Mouse (Mus musculus) embryo, embryonic 11 days (tissue): Measurements from ENCODE around the gene Slc2a9.

Experiments used
- DNase-seq: peaks from one replicate; pipeline ENCODE4 v3.0.0-alpha.2; 2015

Slc2a9 gene

GRCm38 (mm10) chr5:38461261-38461660 lies 41.7 kb downstream of the Slc2a9 start:
- no peak for DNase-seq

- DNase-seq = no peak
Measured at GRCm38 (mm10) chr5:38450936-38451335, 52.0 kb downstream of the Slc2a9 start.

GRCm38 (mm10) chr5:38449607-38450006 lies 53.3 kb downstream of the Slc2a9 start:
- DNase-seq = no peak

- DNase-seq = no peak
Measured at GRCm38 (mm10) chr5:38448121-38448520, 54.8 kb downstream of the Slc2a9 start.

- no peak for DNase-seq
Measured at GRCm38 (mm10) chr5:38446316-38446975, 56.5 kb downstream of the Slc2a9 start.

DNA sequence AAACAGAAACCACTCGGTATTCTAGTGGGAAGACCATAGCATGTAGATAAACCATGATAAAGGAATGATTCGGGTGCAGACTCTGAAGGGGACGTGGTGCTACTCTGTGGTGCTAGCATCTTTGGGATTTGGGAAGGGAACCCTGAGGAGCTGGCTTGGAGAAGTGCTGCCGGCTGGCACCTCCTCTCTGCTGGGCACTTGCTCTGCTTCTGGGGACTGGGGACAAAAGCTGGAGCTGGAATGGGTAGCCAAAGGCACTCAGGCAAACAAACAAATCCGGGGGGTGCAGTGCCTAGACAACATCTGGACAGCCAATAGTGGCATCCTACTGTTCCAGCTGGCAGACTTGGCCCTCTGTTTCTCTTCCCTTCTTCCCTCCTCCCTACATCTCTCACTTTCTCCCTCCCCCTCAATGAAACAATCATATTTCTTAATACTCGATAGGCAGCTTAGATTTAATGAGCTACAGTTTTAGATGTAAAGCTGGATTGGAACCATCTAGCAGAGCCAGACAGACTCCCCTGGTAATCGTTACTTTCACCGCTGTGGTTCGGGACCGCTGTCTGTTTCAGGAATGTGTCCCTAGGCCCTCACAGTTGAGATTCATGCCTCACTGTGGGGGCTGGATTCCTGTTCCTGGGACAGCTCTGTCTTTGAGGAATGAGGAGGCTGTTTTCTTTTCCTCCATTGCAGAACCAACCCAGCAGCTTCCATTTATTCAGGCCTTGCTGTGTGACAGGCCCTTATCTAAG lies 61.7 kb downstream of the Slc2a9 start:
- DNase-seq = no peak

GRCm38 (mm10) chr5:38440252-38441005 lies 62.5 kb downstream of the Slc2a9 start:
- no peak for DNase-seq

DNA sequence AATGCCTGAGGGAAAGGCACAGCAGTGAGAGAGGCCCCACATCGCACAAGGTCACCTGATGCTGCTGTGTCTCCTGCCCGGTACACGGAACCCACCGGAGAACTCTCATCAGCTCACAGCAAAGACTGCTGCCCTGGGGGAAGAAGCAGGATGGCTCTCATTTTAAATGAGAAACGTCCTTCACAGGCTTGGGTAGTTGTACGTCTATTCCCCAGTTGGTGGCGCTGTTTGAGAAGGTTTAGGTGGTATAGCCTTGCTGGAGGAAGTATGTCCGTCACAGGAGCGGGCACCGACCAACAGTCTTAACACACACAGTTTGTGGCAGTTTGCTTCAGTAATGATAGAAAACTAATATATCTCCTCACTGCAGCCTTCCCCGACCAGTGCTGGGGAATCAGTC lies 66.3 kb downstream of the Slc2a9 start:
- DNase-seq = no peak

DNA sequence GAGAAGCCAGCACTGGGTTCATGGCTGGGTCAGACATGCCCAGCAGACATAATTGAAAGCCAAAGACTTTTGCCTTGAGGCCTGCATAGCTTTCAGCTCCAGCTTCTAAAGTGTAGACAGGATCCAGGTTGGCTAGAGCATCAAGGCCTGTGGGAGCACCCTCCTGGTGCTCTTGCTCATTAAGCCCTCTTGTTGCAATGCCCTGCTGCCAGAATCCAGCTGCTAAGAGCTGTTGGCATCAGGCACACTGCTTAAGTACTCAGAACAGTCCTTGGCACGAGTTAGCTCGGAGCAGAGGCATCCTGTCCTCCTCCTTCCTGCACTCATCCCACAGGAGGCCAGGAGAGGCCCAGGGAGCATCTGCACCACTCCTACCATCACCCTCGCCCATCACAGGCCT lies 68.1 kb downstream of the Slc2a9 start:
- no peak for DNase-seq

DNA sequence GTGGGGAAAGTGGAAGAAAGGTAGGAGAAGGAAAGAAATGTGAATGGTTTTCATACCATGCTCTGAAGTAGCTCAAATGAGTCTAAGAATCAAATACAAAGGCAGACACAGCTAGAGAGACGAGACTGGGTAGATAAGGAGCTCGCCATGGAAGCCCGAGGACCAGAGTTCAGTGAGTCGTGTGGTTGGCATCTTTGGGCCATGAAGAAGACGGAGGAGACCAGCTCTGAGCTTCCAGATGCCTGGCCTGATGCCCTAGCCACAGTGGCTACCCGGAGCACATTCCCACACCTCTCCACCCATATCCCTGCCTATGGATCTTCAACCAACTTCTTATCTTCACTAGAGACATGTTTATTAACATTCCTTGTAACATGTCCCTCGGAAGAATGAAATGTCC lies 71.7 kb downstream of the Slc2a9 start:
- no peak for DNase-seq

- no peak for DNase-seq
Measured at GRCm38 (mm10) chr5:38429106-38429505, 73.8 kb downstream of the Slc2a9 start.

DNA sequence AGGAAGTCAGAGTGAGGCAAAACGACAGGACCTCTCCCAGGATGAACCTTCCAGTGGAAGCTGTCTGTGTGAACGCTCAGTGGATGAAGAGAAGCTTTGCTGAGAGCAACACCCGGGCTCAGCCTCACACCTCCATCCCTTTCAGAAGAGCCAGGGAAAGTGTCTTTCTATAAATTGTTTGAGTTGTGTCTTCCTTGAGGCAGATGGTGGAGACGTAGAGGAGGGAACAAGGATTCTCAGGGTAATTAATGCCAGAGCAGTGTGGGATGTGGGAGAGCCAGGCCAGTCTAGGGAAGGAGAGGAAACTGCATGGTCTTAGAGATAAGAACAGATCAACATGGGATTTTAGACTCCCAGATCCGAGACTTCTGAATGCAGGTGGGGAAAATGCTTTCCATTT lies 75.2 kb downstream of the Slc2a9 start:
- no peak for DNase-seq

DNA sequence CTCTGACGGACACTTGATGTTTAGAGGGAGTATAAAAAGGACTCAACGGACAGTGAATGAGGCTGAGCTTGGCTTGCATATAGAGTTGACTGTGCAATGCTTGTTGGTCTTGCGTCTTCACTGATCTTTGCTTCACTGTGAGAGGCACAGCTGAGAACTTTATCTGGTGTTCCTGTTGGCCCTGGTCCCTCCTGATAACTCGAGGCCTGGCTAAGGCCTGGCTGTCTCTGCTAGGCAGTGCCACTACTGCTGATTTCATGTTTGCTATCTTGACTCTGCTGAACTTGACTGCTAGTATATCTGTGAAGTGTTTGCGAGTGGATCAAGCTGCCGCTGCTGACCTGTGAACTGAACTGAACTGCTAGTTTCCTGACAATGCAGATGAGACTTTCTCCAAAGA lies 77.4 kb downstream of the Slc2a9 start:
- DNase-seq = no peak

DNA sequence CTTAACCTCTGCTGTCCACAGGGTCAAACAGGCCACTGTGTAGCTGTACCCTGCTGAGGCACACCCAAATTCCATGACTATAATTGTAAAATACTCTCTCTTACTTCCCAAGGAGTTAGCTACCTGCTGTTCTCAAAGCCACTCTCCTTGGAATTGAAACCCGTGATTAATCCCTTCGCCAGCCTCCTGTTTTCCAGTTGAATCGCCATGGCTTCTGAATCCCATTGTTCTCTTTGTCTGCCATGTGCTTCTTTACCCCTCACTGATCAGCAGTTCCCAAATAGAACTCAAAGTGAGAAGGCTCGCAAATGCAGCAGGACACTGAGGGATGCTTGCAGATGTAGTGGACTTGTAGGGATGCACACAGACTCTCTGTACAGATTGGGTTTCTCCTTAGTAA lies 80.5 kb downstream of the Slc2a9 start:
- peak; percentile 27 for DNase-seq

GRCm38 (mm10) chr5:38418799-38419198 lies 84.1 kb downstream of the Slc2a9 start:
- no peak for DNase-seq

- no peak for DNase-seq
Measured at GRCm38 (mm10) chr5:38403612-38404011, 99.3 kb downstream of the Slc2a9 start.

- no peak for DNase-seq
Measured at GRCm38 (mm10) chr5:38402288-38402687, 100.7 kb downstream of the Slc2a9 start.

DNA sequence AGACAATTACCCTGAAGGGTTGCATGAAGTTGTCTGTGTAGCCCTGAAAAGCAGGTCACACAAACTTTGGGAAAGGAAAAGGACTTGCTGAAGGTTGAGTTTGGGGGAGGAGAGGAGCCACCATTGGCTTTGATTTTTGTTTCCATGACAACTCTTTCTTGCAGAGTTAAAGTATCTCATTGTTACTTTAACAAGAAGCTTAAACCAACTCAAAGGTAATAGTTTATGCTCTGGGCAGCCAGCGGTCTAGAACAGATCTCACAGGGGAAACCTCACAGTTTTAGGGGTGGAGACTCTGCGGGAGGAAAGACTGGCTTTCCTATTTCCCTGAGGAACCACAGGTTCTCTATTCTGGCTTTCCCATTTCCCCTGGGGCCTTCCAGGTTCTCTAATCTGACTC lies 114.1 kb downstream of the Slc2a9 start:
- no peak for DNase-seq

DNA sequence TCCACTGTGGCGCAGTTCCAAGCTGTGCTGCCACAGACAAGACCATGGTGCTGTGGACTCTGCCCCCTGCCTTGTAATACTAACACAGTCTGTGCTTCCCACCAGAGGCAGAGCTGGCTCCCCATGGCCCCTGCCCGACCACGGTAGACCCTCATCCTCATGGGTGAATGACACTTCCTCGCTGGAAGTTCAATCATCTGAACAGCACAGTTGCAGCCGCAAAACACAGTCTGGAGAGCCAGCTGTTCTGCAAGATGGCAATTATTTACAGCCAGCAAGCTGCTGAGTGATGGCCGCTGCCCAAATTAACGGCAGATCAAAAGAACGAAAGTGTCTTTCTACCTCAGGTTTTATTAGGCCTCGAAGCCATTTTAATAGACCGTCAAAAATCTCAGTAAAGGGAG lies 114.5 kb downstream of the Slc2a9 start:
- DNase-seq = peak; percentile 44

GRCm38 (mm10) chr5:38379970-38380369 lies 123.0 kb downstream of the Slc2a9 start:
- no peak for DNase-seq

DNA sequence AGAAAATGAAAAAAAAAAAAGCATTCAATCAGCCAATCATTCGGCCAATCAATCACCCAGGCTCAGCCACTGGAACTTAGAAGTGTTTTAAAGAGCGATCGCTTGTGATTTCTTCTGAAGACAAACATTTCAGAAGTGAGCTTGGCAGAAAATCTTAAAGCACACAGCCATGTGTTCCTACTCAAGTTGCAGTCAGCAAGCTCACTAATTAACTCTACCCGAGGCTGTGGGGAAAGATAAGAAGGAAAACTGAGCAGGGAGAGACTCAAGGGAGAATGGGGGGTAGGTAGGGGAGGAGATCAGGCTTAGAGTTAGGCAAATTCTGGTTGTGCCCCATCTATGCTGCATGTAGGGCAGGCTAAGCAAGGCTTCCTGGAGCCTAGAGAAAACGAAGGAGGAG lies 130.6 kb downstream of the Slc2a9 start:
- DNase-seq = no peak

DNA sequence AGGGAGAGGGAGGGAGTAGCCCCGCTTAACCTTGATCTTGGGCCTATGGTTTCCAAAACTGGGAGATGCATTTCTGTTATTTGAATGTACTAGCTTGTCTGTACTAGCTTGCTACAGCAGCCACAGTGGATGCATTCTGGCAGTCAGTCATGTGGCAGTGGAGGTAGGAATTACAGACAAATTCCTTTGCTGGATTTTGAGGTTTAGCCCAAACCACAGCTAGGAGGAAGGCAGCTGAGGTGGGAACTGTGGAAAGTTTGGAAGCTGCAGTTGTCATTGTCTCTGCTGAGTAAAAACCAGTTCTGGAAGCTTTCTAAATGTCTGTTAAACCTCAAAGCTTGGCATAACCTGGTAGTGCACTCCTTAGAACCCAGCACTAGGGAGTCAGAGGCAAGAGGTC lies 131.6 kb downstream of the Slc2a9 start:
- DNase-seq = no peak

DNA sequence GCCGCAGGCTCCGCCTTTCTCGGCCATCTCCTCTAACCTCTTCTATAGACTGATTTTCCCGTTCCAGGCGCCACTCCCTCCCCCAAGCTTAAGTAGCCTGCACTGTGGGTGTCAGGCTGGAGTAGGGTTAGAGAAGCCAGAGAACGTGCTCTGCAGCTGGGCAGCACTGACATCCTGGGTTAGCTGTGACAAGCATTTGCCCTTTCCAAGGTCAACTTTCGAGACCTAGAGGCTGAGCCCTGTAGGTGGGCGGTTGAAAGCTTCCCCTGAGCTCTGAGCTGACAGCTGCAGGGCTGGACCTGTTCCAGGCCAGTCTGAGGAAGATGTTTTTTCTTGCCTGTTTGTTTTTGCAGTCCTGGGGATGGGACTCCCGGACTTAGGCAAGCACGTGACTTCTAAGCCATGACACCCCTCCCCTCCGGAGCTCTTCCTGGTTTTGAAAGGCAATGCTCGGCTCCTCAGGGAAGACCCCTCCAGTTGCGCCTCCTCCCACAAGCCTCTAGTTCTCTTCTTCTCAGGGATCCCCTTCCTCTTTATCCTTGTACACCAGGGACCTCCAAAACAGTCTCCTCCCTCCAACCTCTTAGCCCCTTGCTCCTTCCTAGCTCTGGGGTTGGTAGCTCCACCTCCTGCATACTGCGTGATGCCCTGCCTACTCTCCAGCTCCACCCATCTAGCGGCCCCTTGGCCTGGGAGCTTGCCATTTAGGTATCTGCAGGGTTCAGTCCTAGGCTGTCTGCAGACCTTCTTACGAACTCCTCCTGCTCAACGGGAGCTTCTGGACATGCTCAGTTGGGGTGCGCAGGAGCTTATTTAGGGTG lies 136.1 kb downstream of the Slc2a9 start:
- DNase-seq = peak; percentile 50
